In the genomic region with DNA sequence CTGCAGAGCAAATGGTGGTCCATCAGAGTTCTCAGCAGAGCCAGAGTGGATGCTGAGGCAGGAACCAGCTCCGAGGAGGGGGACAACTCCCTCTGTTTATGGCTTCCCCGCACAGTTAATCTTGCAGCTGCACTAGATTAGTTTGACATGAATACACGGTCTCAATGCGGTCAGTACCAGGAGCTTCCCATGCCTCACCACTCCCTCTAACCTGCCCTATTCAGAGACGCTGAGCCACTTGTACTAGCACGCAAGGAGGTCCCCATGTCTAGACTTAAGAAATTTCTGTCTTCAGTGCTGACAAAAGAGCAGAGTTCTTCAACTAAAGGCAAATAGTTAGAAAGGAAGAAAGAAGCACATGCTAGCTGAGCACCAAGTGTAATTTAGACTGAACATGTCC, we compare ENCODE assay signal across 17 mouse cellular contexts.
DNase-seq lines count a peak whose midpoint lies in the region; ATAC-seq and TF ChIP-seq lines count a peak whose summit lies in the region.
"Had no signal": no experiment of that assay in that cellular context is flagged by ENCODE, and none has a peak within 500 bp of the region (broad histone marks: within the 10 kb centered on the region; RNA-seq: fewer than 3 reads in every experiment).

No protein-coding gene starts in this region.

- H3K4me1 ChIP-seq in forebrain, embryonic 10.5 days: peaks cover 34% of the 10 kb centered on the region
- H3K4me1 ChIP-seq in forebrain, postnatal 0 days (ENCODE audit: insufficient read depth): no peaks in the 10 kb centered on the region
- peaks cover 14% of the 10 kb centered on the region for H3K4me1 ChIP-seq in stomach, embryonic 14.5 days (ENCODE audit: control insufficient read depth, insufficient read depth, low read length)
- H3K4me1 ChIP-seq in stomach, postnatal 0 days (replicated peaks; ENCODE audit: control insufficient read depth, insufficient read depth): no peaks in the 10 kb centered on the region
- peaks cover 12% of the 10 kb centered on the region for H3K4me1 ChIP-seq in midbrain, embryonic 12.5 days

- H3K27ac ChIP-seq in forebrain, embryonic 10.5 days: peak overlapping the region; percentile 65
- no peak overlapping the region for H3K27ac ChIP-seq in forebrain, postnatal 0 days (ENCODE audit: low read depth, low read length)
- peak overlapping the region; percentile 62; the same call in 1 of the 2 replicates for H3K27ac ChIP-seq in stomach, embryonic 14.5 days (ENCODE audit: low read length)
- no peak overlapping the region; the same call in 1 of the 2 replicates for H3K27ac ChIP-seq in stomach, postnatal 0 days (replicated peaks)
- no peak overlapping the region for H3K27ac ChIP-seq in midbrain, embryonic 12.5 days (replicated peaks)
- H3K27ac ChIP-seq: heart, embryonic 15.5 days; left cerebral cortex, adult 2 months; liver, embryonic 13.5 days; macrophage; neural tube, embryonic 12.5 days had no signal

- no peaks in the 10 kb centered on the region for H3K27me3 ChIP-seq in forebrain, embryonic 10.5 days (ENCODE audit: poor library complexity, severe bottlenecking)
- H3K27me3 ChIP-seq in forebrain, postnatal 0 days (ENCODE audit: insufficient read depth, low read length): no peaks in the 10 kb centered on the region
- H3K27me3 ChIP-seq in stomach, embryonic 14.5 days (ENCODE audit: control insufficient read depth, insufficient read depth, low read length): no peaks in the 10 kb centered on the region
- no peaks in the 10 kb centered on the region for H3K27me3 ChIP-seq in stomach, postnatal 0 days (ENCODE audit: control insufficient read depth, insufficient read depth, low read length)
- no peaks in the 10 kb centered on the region for H3K27me3 ChIP-seq in midbrain, embryonic 12.5 days
- H3K27me3 ChIP-seq: heart, embryonic 15.5 days; liver, embryonic 13.5 days; neural tube, embryonic 12.5 days had no signal

- H3K4me3 ChIP-seq in forebrain, embryonic 10.5 days: no peak overlapping the region
- H3K4me3 ChIP-seq in forebrain, postnatal 0 days (ENCODE audit: low read depth, low read length): no peak overlapping the region
- H3K4me3 ChIP-seq in stomach, embryonic 14.5 days (ENCODE audit: low read depth, low read length): no peak overlapping the region
- no peak overlapping the region for H3K4me3 ChIP-seq in stomach, postnatal 0 days (ENCODE audit: low read depth, low read length)
- H3K4me3 ChIP-seq in midbrain, embryonic 12.5 days: no peak overlapping the region
- H3K4me3 ChIP-seq: heart, embryonic 15.5 days; left cerebral cortex, adult 2 months; liver, embryonic 13.5 days; neural tube, embryonic 12.5 days had no signal

- TF ChIP-seq CTCF in forebrain, postnatal 0 days (IDR thresholded peaks at IDR 0.05; ENCODE audit: low read depth): no peak
- TF ChIP-seq CTCF in stomach, postnatal 0 days (IDR thresholded peaks at IDR 0.05; ENCODE audit: low read depth): no peak

- no peaks in the 10 kb centered on the region for H3K9me3 ChIP-seq in forebrain, embryonic 10.5 days
- no peaks in the 10 kb centered on the region for H3K9me3 ChIP-seq in forebrain, postnatal 0 days (ENCODE audit: low read length)
- H3K9me3 ChIP-seq in stomach, embryonic 14.5 days (ENCODE audit: control insufficient read depth, low read depth, low read length): no peaks in the 10 kb centered on the region
- H3K9me3 ChIP-seq in stomach, postnatal 0 days (ENCODE audit: control insufficient read depth, low read length): no peaks in the 10 kb centered on the region
- no peaks in the 10 kb centered on the region for H3K9me3 ChIP-seq in midbrain, embryonic 12.5 days
- H3K9me3 ChIP-seq: heart, embryonic 15.5 days; liver, embryonic 13.5 days; neural tube, embryonic 12.5 days had no signal

- 9% methylated on average over 6 of the region's 6 CpGs for WGBS in forebrain, embryonic 10.5 days
- WGBS in forebrain, postnatal 0 days: 15% methylated on average over 6 of the region's 6 CpGs
- WGBS in stomach, embryonic 14.5 days: 24% methylated on average over 6 of the region's 6 CpGs
- 23% methylated on average over 6 of the region's 6 CpGs for WGBS in stomach, postnatal 0 days
- WGBS in midbrain, embryonic 12.5 days: 14% methylated on average over 6 of the region's 6 CpGs

- H3K4me2 ChIP-seq in forebrain, postnatal 0 days (ENCODE audit: low read depth): no peak overlapping the region
- H3K4me2 ChIP-seq in stomach, embryonic 14.5 days (replicated peaks; ENCODE audit: low read depth, low read length): no peak overlapping the region
- H3K4me2 ChIP-seq in stomach, postnatal 0 days (replicated peaks; ENCODE audit: low read depth): no peak overlapping the region
- no peak overlapping the region for H3K4me2 ChIP-seq in midbrain, embryonic 12.5 days (replicated peaks)
- H3K4me2 ChIP-seq: heart, embryonic 15.5 days; liver, embryonic 13.5 days; neural tube, embryonic 12.5 days had no signal

- ATAC-seq in forebrain, postnatal 0 days: no peak
- no peak for ATAC-seq in stomach, embryonic 14.5 days (ENCODE audit: insufficient number of reproducible peaks, insufficient read depth, low FRiP score, low read depth)
- no peak for ATAC-seq in stomach, postnatal 0 days (ENCODE audit: low FRiP score, low TSS enrichment)
- ATAC-seq in midbrain, embryonic 12.5 days (ENCODE audit: low FRiP score, low read depth): peak; percentile 75; the same call in 1 of the 2 replicates

- TF ChIP-seq EP300 in stomach, postnatal 0 days (optimal IDR thresholded peaks at IDR 0.05): no peak

- H3K36me3 ChIP-seq in forebrain, embryonic 10.5 days (replicated peaks): no peaks in the 10 kb centered on the region
- H3K36me3 ChIP-seq in forebrain, postnatal 0 days (ENCODE audit: insufficient read depth): no peaks in the 10 kb centered on the region
- H3K36me3 ChIP-seq in stomach, embryonic 14.5 days (ENCODE audit: control insufficient read depth, insufficient read depth, low read length): no peaks in the 10 kb centered on the region
- no peaks in the 10 kb centered on the region for H3K36me3 ChIP-seq in stomach, postnatal 0 days (ENCODE audit: control insufficient read depth, insufficient read depth, low read length)
- no peaks in the 10 kb centered on the region for H3K36me3 ChIP-seq in midbrain, embryonic 12.5 days
- H3K36me3 ChIP-seq: heart, embryonic 15.5 days; liver, embryonic 13.5 days; neural tube, embryonic 12.5 days had no signal

- no peak overlapping the region for H3K9ac ChIP-seq in forebrain, postnatal 0 days
- no peak overlapping the region for H3K9ac ChIP-seq in stomach, embryonic 14.5 days (replicated peaks; ENCODE audit: low read depth, low read length)
- no peak overlapping the region for H3K9ac ChIP-seq in stomach, postnatal 0 days (ENCODE audit: low read length)
- H3K9ac ChIP-seq in midbrain, embryonic 12.5 days (replicated peaks): no peak overlapping the region
- H3K9ac ChIP-seq: heart, embryonic 15.5 days; liver, embryonic 13.5 days; neural tube, embryonic 12.5 days had no signal

- DNase-seq in forebrain, embryonic 10.5 days (ENCODE audit: extremely low spot score, low spot score): no peak
- no peak for DNase-seq in forebrain, postnatal 0 days
- DNase-seq in stomach, postnatal 0 days (ENCODE audit: low spot score): no peak
- DNase-seq in left cerebral cortex, adult 18-20 months (ENCODE audit: low spot score in 2 of 2): no peak
- no peak for DNase-seq in spleen, postnatal 14 days (ENCODE audit: low spot score in 2 of 2)
- no peak for DNase-seq in right cerebral cortex, postnatal 25 days
- DNase-seq: cerebellum, postnatal 10 days; gastrocnemius, postnatal 25 days; kidney, postnatal 25 days; liver, embryonic 13.5 days; right cerebral cortex, postnatal 14 days had no signal

Comparison
In these comparisons a context has a peak if more than half of its experiments do, and no peak if none do; other contexts are left out.
1. H3K27ac ChIP-seq: peak in forebrain, embryonic 10.5 days (single experiment) and stomach, embryonic 14.5 days (single experiment); none in forebrain, postnatal 0 days (single experiment), stomach, postnatal 0 days (single experiment) and midbrain, embryonic 12.5 days (single experiment).